Mouse (Mus musculus) G1E-ER4 (cell line): Measurements from ENCODE around the gene Gm42906. TPM values are rescaled to one million over a fixed set of nuclear protein-coding genes. Genes with fewer than 3 reads are reported as not detected.

Source experiments
- GATA1 ChIP-seq: IDR thresholded peaks from one replicate; pipeline ENCODE4 v1.8.0; 2012; ENCODE audit warnings: low read length, inconsistent platforms
- polyA plus RNA-seq: library from polyadenylated mRNA; stranded (reverse); fragments of >175 nt; gene quantifications from 2 replicates; pipeline ENCODE4 v1.2.3, GENCODE M21; 2012

The Gm42906 gene
- polyA plus RNA-seq, 1 experiment = not detected

DNA sequence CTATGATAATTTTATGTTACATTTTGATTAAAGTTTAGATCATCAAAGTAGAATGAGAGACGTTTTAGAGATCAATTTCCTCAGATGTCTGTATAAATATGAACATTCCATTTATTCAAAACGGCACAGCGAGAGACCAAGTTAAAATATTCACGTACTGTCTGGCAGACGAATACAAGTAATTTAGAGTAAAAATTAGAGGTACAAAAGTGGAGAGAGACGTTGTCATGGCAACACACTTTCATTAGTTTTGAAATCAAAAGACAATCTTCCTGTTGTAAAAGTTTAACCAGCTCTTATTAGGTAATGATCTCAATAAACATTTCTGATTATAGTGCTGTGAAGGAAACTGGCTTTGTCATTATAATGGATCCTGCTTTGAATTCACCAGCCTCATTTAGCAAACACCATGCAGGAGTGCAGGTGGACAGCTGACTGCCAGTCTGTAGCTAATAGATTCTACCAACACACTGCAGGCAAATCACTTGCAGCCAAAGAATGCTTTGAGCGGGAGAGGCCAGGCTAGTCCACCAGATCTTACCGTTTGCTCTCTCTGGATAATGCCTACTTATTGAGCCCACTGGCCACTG is 22.6 kb downstream of the Gm42906 start:
- no peak for TF ChIP-seq GATA1

DNA sequence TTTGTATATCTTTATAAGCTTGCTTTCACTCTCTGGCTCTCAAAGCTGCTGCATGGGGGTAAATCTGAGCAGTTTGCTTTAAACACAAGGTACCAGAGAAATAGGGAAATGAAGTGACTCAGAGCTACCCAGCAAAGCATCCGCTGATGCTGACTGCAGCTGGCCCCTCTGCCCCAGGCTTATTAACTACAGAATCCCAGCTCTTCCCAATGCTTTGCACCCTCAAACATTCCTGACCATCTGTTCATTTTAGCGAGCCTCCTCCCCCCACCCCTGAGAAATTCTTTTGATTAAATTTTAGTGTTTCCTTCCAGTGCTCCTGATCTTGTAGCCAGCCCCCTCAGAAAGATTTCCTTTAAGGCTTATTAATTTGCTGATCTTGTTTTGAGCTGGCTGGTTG is 24.4 kb downstream of the Gm42906 start:
- TF ChIP-seq GATA1 = no peak

DNA sequence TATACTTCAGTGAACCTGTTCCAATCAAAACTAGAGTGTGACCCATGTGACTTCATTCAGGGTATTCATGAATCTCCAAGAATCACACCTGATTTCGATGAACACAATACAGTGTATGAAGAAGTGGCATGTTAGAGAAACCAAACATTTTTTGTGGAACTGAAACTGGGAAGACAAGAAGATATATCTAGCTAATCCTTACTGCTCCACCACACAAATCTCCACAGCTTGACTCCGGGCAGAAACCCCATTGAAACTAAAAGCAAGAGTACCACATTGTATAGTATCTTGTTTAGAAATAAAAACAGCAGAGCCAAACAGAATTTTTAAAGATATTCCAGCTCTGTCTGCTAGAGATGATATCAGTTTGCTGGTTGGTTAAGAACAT is 27.4 kb downstream of the Gm42906 start:
- TF ChIP-seq GATA1 = no peak

DNA sequence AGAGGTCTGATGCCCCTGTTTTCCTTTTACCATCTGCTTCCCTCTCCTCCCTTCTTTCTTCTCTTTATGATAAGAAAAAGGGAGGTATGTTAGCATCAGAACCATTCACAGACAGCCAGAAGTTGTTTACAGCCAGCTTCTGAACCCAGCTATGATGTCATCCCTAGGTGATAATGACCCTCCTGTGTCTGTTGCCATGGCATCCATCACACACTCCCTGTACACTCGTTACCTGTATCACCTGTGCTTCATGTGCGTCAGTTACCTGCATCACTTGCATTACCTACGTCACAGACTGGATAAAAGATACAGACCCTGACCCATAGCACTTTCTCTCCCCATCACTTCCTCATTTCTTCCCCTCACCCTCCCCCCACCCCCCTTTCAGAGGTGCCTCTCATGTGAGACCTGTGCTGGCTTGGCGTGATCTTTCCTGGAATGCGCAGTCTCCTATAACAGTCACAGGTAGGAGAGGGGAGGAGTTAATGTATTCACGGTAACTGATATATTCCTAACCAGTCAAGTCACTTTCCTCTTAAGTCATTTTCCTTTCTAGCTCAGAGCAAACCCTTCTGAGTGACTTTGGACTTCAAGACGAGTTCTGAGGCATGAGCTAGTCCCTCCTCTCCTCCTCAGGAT is 27.9 kb downstream of the Gm42906 start:
- TF ChIP-seq GATA1 = no peak

DNA sequence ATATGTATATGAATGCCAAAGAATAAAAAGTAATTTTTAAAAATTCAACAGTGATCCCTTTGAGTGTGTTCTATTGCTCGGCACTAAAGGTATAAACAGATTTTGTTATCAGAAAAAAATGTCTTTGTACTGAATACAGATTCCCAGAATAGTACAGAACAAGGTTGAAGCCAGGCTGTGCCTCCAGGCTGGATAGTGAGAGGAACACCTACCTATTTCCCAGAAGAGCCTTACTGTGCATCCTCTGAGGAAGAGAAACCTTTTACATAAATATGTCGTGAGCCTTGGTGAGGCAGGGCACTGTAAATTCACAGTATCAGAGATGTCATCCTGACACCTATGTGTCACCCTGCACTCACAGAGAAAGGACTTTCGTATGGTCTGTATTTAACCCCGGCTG is 31.8 kb downstream of the Gm42906 start:
- TF ChIP-seq GATA1 = no peak

DNA sequence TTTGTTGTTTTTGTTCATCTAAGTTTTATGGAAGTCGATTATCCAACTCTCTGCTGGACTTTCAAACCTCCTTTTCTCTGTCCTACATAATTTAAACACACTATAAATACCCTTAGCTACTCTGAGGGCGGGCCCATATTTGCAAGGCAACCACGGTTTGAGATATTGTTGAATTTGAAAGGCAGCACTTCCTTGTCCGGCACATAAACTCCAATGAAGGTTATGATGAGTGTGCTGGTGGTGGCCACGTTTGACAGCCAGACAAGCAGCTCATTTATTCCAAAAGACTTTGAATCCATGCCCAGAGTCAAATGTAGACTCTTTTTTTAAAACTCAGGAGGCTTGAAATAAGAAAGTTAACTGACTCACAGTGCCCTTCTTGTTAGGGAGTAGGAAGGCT is 33.3 kb downstream of the Gm42906 start:
- no peak for TF ChIP-seq GATA1

DNA sequence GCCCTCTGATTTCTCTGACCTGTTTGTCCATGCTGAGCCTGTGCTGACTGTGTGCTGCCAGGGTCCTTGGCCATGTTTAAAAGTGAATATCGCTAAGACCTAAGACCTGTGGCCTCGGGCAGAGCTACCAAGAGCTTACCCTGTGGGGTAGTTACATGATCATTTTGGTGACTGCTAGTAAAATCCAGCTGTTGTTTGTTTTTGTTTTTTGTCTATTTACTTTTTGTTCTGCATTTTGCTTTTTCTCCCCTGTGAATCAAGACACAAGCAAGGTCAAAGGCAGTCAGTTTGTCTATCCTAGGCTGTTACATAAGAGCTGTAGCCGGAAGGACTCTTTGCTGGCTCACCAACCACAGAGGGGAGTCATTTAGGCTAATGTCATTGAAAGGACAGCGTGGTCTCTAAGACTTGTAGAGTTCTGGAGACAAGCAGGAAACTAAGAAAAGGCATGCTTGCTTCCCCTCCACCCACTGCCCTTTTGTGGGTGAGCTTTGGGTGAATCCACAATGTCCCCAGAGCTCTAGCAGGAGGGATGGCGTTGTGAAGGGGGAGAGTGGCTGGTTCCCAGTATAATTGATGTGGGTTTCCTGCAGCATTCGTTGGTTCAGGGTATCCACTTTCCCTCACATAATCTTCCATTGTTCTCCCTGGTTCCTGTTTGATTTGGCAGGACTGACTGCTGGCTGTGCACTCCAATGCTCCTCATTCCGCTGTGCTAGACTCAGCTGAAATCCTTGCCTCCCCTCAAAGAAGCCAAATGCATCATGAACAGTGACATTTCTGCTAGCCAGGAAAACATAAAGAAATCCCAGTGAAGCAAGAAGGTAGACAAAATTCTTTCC is 33.9 kb downstream of the Gm42906 start:
- no peak for TF ChIP-seq GATA1

DNA sequence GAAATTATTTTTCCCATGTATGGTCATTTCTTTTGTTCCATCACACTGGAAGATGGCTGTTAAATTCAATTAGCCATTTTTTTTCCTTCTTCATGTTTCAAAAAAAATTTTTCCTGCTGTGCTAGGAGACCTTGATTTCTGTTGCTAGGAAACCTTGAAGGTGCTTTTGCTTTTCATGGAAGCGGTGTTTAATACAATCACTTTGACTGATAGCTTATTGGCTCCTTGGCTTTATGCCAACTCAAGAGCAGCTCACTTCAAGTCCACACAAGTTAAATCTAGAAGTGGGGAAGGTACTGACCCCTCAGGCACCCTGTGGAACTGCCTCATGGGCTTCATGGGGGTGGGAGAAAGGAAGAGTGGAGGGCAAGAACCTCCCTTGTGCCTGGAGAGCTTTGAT is 38.1 kb downstream of the Gm42906 start:
- no peak for TF ChIP-seq GATA1

DNA sequence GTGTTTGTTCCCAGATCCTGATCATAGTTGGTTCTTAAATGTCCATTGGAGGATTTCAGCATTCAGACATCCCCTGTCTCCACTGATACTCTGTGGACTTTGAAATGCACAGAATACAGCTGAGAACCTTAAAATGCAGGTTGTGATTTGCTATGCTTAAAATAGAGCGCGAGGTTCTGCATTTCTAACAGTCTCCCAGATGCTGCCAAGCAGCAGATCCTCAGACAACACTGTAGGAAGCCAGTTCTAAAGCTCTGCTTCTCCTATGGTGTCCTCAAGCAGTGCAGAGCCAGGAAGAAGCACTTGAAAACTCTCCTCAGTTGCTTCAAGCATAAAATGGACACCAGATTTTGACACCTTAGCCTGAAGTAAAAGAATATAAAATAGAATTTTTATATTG is 48.1 kb downstream of the Gm42906 start:
- no peak for TF ChIP-seq GATA1

DNA sequence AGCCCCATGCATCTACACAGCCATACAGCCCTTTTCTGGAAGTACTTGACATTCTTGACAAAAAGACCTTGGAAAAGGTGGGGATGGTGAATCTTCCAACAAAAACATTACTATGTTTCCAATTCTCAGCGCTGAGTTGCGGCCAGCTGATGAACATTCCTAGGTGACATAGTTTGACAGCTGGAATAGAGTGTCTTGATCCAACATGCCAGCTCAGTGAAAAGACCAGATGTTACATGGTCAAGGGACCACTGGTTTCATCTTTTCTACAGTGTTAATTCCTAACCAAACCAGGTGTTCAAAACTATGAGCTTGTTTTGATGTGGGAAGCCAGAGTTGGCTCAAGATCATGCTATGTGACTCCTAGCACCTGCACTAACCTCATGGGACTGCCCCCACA is 48.8 kb downstream of the Gm42906 start:
- no peak for TF ChIP-seq GATA1

DNA sequence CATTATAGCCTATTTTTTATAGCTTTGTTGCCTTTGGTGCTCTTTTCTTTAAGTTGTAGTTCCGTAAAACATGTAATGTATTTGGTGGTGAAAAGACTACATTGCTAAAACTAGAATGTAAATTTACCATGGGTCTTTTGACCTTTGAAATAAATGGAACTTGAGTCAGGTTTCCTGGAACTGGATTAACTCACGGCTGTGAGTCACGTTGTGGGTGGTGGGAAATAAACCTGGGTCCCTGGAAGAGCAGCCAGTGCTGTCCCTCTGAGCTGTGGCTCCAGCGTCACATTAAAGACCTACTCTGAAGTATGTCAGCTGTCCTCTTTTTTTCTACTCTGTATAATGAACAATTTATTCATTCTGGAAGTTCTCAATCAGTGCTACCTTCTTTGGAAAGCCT is 51.0 kb downstream of the Gm42906 start:
- no peak for TF ChIP-seq GATA1

DNA sequence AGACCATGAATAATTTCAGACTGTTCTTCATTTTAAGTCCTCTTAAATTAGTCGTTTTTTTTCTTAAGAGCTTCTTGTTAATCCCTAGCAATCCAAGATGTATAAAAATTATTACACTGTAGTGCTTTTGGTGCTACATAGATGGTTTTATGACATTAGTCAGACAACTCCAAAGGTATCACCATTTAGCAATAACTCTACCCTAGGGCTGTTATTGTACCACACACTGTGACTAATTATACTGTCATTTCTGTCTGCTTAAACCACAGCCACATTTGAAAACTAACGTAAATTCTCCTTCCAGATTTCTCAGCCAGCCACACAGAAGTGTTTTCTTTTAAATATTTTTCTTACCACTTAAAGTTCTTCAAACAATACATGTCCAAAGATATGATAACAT is 53.1 kb downstream of the Gm42906 start:
- no peak for TF ChIP-seq GATA1

DNA sequence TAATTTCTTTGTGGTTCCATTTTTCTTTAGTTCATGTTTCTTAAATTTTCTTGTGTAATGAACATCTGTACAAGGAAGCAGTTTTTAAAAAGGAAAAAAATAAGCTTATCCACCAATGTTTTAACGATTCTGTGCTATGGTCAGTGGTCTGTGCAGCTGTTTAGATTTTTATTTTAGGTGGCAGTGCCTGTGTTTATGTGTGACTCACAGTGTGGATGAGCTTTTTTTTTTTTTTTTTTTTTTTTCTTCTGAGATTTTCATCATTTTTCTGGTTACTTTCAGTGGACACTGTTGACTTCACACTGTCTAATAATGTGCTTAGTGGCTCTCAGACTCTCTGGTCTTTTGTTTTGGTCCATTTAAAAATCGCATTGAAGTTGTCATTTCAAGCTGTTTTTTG is 56.8 kb downstream of the Gm42906 start:
- no peak for TF ChIP-seq GATA1

DNA sequence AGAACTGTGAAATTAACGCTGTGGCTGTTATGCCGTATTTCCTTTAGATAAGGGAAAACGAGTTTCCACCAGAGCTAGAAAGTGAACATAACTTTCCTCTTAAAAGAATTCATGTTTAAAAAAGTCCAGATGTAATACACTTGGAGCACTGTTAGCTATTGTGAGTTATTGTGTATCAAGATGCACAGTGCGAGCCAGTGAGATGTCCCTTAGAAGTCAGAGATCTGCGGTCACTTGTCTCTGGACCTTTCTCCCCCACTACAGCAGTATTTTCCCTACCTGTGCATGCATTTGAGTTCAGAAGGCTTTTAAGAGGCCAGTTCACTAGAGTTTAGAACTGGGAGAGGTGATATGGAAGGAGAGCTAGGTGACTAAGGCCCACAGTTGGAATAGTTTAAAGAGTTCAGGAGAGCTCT is 58.6 kb downstream of the Gm42906 start:
- no peak for TF ChIP-seq GATA1

DNA sequence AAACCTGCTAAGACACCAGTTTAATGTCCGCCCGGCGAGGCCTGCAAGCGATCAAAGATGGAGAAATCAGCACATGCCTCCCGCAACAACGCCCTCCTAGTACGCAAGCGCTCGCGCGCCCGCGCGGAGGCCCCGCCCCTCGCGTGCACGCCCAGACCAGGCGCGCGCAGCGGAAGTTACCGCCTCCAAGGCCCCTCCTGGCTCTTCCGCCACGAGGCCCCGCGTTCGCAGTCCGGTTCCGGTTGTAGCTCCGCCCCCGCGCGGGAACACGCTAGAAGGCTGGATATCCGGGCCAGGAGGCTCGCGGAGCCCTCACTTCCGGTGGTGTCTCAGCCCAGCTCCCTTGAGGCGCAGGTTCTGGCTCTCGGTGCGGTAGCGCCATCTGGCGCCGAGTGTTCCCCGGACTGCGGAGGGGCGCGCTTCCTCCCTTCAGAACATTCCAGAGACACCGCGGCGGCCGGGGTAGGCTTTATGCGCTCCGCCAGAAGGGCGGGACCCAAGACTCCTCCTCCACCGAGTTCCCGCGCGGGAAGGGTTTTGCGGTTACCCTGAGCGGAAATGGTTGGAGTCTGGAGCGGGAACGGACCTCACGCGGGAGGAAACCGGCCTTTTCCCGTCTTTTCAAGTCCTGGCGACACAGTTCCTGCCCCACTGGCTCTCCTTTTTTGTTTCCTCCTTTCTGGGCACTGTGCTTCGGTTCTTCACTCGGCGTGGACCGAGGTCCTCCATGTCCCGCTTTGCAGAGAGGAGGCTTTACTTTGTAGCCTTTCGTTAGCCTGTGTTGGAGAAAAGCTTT is 59.4 kb downstream of the Gm42906 start:
- no peak for TF ChIP-seq GATA1

DNA sequence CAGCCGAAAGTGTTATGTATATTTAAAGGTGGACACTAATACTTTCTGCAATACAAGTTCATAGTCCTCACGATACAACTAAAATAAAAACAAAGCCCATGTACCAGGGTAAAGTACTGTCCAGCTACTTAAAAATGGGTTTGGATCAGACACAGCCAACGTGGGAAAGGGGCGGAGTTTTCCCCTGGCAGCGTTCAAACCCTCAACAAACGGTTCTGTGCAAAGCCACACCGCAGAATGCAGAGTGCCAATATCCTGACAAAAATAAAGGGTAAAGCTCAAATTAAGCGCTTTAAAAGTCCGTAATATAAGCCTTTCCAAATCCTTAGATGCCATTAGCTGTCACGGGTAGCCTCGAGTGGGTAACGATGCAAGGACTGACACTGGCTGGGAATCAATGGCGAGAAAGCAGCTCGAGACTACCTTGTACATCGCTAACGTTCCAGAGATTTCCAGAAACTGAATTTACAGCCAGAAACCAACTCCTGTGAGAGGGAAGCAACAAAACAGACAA is 60.0 kb downstream of the Gm42906 start:
- TF ChIP-seq GATA1 = no peak
